Mouse (Mus musculus) C2C12 (cell line): ENCODE data around the gene Lhfpl3.

Experiments
- CTCF ChIP-seq: IDR thresholded peaks from one replicate; pipeline ENCODE4 v1.5.1; 2011; ENCODE audit not compliant: control insufficient read depth, insufficient read depth, insufficient read length
- MAX ChIP-seq: IDR thresholded peaks from one replicate; pipeline ENCODE4 v1.6.1; 2011; ENCODE audit warnings: mild to moderate bottlenecking, control low read depth
- MYOD1 ChIP-seq: IDR thresholded peaks from one replicate; pipeline ENCODE4 v1.6.1; 2011; ENCODE audit warnings: low read depth; ENCODE audit not compliant: control insufficient read depth, insufficient read length

DNA sequence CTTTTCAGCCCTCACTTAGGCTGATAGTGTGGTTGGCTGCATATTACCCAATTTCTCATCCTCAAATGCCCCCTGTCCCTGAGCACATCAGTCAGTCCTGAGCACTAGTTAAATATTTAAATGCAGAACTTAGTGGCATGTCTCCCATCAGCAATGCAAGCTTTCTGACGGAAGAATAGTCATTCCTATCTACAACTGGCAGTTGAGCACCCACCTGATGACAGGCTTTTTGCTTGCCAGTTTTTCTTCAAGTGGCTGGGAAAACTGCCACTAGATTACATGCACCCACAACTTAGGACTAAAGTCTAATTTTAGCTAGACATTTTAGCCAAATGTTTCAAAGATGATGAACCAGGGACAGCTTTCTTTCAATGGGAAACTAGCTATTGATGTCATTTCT lies 260.3 kb downstream of the Lhfpl3 start:
- TF ChIP-seq CTCF (no peak), MAX (no peak), MYOD1 (no peak)
